Mouse (Mus musculus) kidney, adult 2 months (tissue): Measurements from ENCODE around the gene Pcbp2. TPM values are rescaled to one million over a fixed set of nuclear protein-coding genes. Genes with fewer than 3 reads are reported as not detected.

Source experiments
- DNase-seq: peaks from one replicate; pipeline ENCODE4 v3.0.0; 2021
- H3K27ac ChIP-seq: fragments of 200-500 bp; 2 replicates; pipeline ENCODE4 v1.5.1; 2012; ENCODE audit warnings: low read depth, low read length, control low read depth, inconsistent platforms; ENCODE audit not compliant: insufficient read depth
- H3K27me3 ChIP-seq: fragments of 200-500 bp; replicated peaks from 2 replicates; pipeline ENCODE4 v1.6.1; 2012; ENCODE audit warnings: mild to moderate bottlenecking, moderate library complexity, low read length, inconsistent platforms; ENCODE audit not compliant: control insufficient read depth, insufficient read depth
- H3K36me3 ChIP-seq: fragments of 200-500 bp; 2 replicates; pipeline ENCODE4 v1.6.1; 2012; ENCODE audit warnings: mild to moderate bottlenecking, moderate library complexity, low read length, inconsistent platforms; ENCODE audit not compliant: control insufficient read depth, insufficient read depth
- H3K4me1 ChIP-seq: fragments of 200-500 bp; 2 replicates; pipeline ENCODE4 v1.6.1; 2011; ENCODE audit warnings: low read length; ENCODE audit not compliant: control insufficient read depth, insufficient read depth
- H3K4me3 ChIP-seq: fragments of 200-500 bp; 2 replicates; pipeline ENCODE4 v1.5.1; 2011; ENCODE audit warnings: mild to moderate bottlenecking, low read depth, low read length, control low read depth; ENCODE audit not compliant: insufficient read depth
- CTCF ChIP-seq: fragments of 200-500 bp; conservative IDR thresholded peaks from 2 replicates; pipeline ENCODE4 v1.5.1; 2011; ENCODE audit warnings: low read depth, mild to moderate bottlenecking, control low read depth, low read length, moderate library complexity, mixed read lengths; ENCODE audit not compliant: insufficient read depth, insufficient read length
- POLR2A ChIP-seq: fragments of 200-500 bp; IDR thresholded peaks from one replicate; pipeline ENCODE4 v1.6.1; 2011; ENCODE audit warnings: low read depth, low read length, control low read depth
- WGBS: fragments of 180-500 bp; shearing (Covaris S2); methylation state at CpG from one replicate; pipeline ENCODE4 v1.1.7; 2018; 5-methylcytosine and 5-hydroxymethylcytosine counted together
- polyA plus RNA-seq: library from polyadenylated mRNA; depleted of rRNA; stranded (reverse); fragments of >200 nt; gene quantifications from 2 replicates; pipeline ENCODE4 v1.2.3, GENCODE M21; 2012

The Pcbp2 gene
- polyA plus RNA-seq, 1 experiment: 616 TPM

- Histone ChIP-seq H3K36me3 (0 out of 2 replicates have a peak, but pooled peaks cover 2% of the 10 kb centered on the region), H3K4me3 (no peak overlapping the region), H3K27ac (no peak overlapping the region), H3K27me3 (no peaks in the 10 kb centered on the region), H3K4me1 (peaks cover 5% of the 10 kb centered on the region; the same call in 1 of the 2 replicates)
- no peak for DNase-seq
- TF ChIP-seq CTCF: no peak
- no peak for TF ChIP-seq POLR2A
- 73% methylated on average over 9 of the region's 9 CpGs for WGBS
These were observed 8.8 kb upstream of the Pcbp2 start for GRCm38 (mm10) chr15:102461430-102462075.

GRCm38 (mm10) chr15:102463666-102464065, 6.7 kb upstream of the Pcbp2 start:
- peaks cover 5% of the 10 kb centered on the region; the same call in 1 of the 2 replicates for H3K4me1 ChIP-seq
- peak; percentile 54 for DNase-seq
- TF ChIP-seq POLR2A: no peak
- 0 out of 2 replicates have a peak, but pooled peaks have one; percentile 3 for TF ChIP-seq CTCF
- H3K36me3 ChIP-seq: 0 out of 2 replicates have a peak, but pooled peaks cover 2% of the 10 kb centered on the region
- H3K4me3 ChIP-seq: no peak overlapping the region
- H3K27me3 ChIP-seq: no peaks in the 10 kb centered on the region
- H3K27ac ChIP-seq: no peak overlapping the region

GRCm38 (mm10) chr15:102468675-102469370, 1.5 kb upstream of the Pcbp2 start:
- no peak overlapping the region for H3K4me3 ChIP-seq
- no peaks in the 10 kb centered on the region for H3K27me3 ChIP-seq
- H3K4me1 ChIP-seq: peaks cover 5% of the 10 kb centered on the region; the same call in 1 of the 2 replicates
- DNase-seq: no peak
- no peak overlapping the region for H3K27ac ChIP-seq
- TF ChIP-seq POLR2A (no peak), CTCF (no peak)
- 97% methylated on average over 9 of the region's 9 CpGs for WGBS
- H3K36me3 ChIP-seq: no peaks in the 10 kb centered on the region

GRCm38 (mm10) chr15:102470605-102471294, 411 bp downstream of the Pcbp2 start:
- TF ChIP-seq POLR2A (no peak), CTCF (no peak)
- WGBS: under 1% methylated on average over 49 of the region's 67 CpGs
- peaks cover under 1% of the 10 kb centered on the region for H3K36me3 ChIP-seq
- peaks cover 5% of the 10 kb centered on the region; the same call in 1 of the 2 replicates for H3K4me1 ChIP-seq
- H3K27ac ChIP-seq: peak overlapping the region; percentile 100
- peak overlapping the region; percentile 100 for H3K4me3 ChIP-seq
- H3K27me3 ChIP-seq: no peaks in the 10 kb centered on the region
- DNase-seq: peak; percentile 88

- H3K36me3 ChIP-seq: peaks cover 6% of the 10 kb centered on the region
- under 1% methylated on average over 10 of the region's 10 CpGs for WGBS
- no peaks in the 10 kb centered on the region for H3K27me3 ChIP-seq
- peak overlapping the region; percentile 100 for H3K4me3 ChIP-seq
- H3K27ac ChIP-seq: peak overlapping the region; percentile 16; the same call in 1 of the 2 replicates
- no peak for TF ChIP-seq CTCF
- peaks cover 5% of the 10 kb centered on the region; the same call in 1 of the 2 replicates for H3K4me1 ChIP-seq
- no peak for DNase-seq
These were observed 931 bp downstream of the Pcbp2 start for GRCm38 (mm10) chr15:102471295-102471645.

GRCm38 (mm10) chr15:102471727-102472126, 1.4 kb downstream of the Pcbp2 start:
- Histone ChIP-seq H3K4me3 (no peak overlapping the region), H3K36me3 (peaks cover 8% of the 10 kb centered on the region), H3K27ac (no peak overlapping the region), H3K4me1 (peaks cover 5% of the 10 kb centered on the region; the same call in 1 of the 2 replicates), H3K27me3 (no peaks in the 10 kb centered on the region)
- no peak for TF ChIP-seq POLR2A
- TF ChIP-seq CTCF: no peak
- no peak for DNase-seq

- peaks cover 5% of the 10 kb centered on the region; the same call in 1 of the 2 replicates for H3K4me1 ChIP-seq
- H3K4me3 ChIP-seq: no peak overlapping the region
- no peak overlapping the region for H3K27ac ChIP-seq
- DNase-seq: no peak
- no peaks in the 10 kb centered on the region for H3K27me3 ChIP-seq
- peaks cover 8% of the 10 kb centered on the region for H3K36me3 ChIP-seq
- 23% methylated on average over 2 of the region's 2 CpGs for WGBS
- TF ChIP-seq CTCF (no peak), POLR2A (no peak)
These were observed 2.9 kb downstream of the Pcbp2 start for GRCm38 (mm10) chr15:102473246-102473645.
